In genomic region chr6:51173620-51174442, GRCm38 (mm10) we compare ENCODE assay signal across 8 mouse cellular contexts.
DNase-seq lines count a peak whose midpoint lies in the region; ATAC-seq and TF ChIP-seq lines count a peak whose summit lies in the region.

No protein-coding gene starts in this region.

- TF ChIP-seq EP300 in heart, postnatal 0 days (IDR thresholded peaks at IDR 0.05; ENCODE audit: low read depth): no peak

- H3K4me1 ChIP-seq in G1E (ENCODE audit: insufficient read depth, low read depth, low read length): peaks cover 50% of the 10 kb centered on the region
- peaks cover 11% of the 10 kb centered on the region; the same call in 1 of the 2 replicates for H3K4me1 ChIP-seq in heart, postnatal 0 days (ENCODE audit: control insufficient read depth, insufficient read depth)
- peaks cover 10% of the 10 kb centered on the region for H3K4me1 ChIP-seq in liver, embryonic 16.5 days (ENCODE audit: control insufficient read depth, low read depth, low read length)

- H3K9ac ChIP-seq in heart, postnatal 0 days (replicated peaks; ENCODE audit: low read depth, low read length): peak overlapping the region; percentile 42
- no peak overlapping the region for H3K9ac ChIP-seq in liver, embryonic 16.5 days (ENCODE audit: low read depth, low read length)

- ATAC-seq in G1E (ENCODE audit: extremely low read depth, insufficient number of reproducible peaks, low FRiP score, poor library complexity, severe bottlenecking): no peak
- no peak for ATAC-seq in heart, postnatal 0 days (ENCODE audit: insufficient read depth, low read depth)
- ATAC-seq in liver, embryonic 16.5 days (ENCODE audit: low read depth): no peak

- intact Hi-C loops in left cerebral cortex, postnatal 36 days (cut with DNase I): loop anchor here (5.0 to 10.0 kb wide), 2 partner anchors 1091 to 1143 kb away; partner anchors contain the start of gene Hoxa13

- no peaks in the 10 kb centered on the region for H3K27me3 ChIP-seq in G1E (ENCODE audit: insufficient read depth, low read length)
- H3K27me3 ChIP-seq in heart, postnatal 0 days (ENCODE audit: control insufficient read depth, insufficient read depth, low read length): peaks cover 46% of the 10 kb centered on the region
- H3K27me3 ChIP-seq in liver, embryonic 16.5 days (ENCODE audit: control insufficient read depth, insufficient read depth, low read depth, low read length): peaks cover 80% of the 10 kb centered on the region

- peak overlapping the region; percentile 79 for H3K27ac ChIP-seq in heart, postnatal 0 days (ENCODE audit: low read depth)
- H3K27ac ChIP-seq in liver, embryonic 16.5 days (ENCODE audit: low read length): no peak overlapping the region

- no peaks in the 10 kb centered on the region for H3K9me3 ChIP-seq in G1E (replicated peaks)
- no peaks in the 10 kb centered on the region for H3K9me3 ChIP-seq in heart, postnatal 0 days (replicated peaks; ENCODE audit: control insufficient read depth, low read length)
- no peaks in the 10 kb centered on the region; the same call in 1 of the 2 replicates for H3K9me3 ChIP-seq in liver, embryonic 16.5 days (replicated peaks; ENCODE audit: control insufficient read depth, low read length)

- peak overlapping the region; percentile 70 for H3K4me3 ChIP-seq in G1E (ENCODE audit: low read depth, low read length)
- peak overlapping the region; percentile 48 for H3K4me3 ChIP-seq in heart, postnatal 0 days (ENCODE audit: low read depth, low read length)
- peak overlapping the region; percentile 41 for H3K4me3 ChIP-seq in liver, embryonic 16.5 days (ENCODE audit: low read depth, low read length)

- WGBS in heart, postnatal 0 days: 5% methylated on average over 28 of the region's 28 CpGs
- WGBS in liver, embryonic 16.5 days (ENCODE audit: insufficient replicate concordance): under 1% methylated on average over 28 of the region's 28 CpGs

- DNase-seq in 3T3-L1 (ENCODE audit: low read depth, low spot score) (peak; percentile 60), G1E (ENCODE audit: low spot score) (no peak)
- DNase-seq in heart, postnatal 0 days (ENCODE audit: low spot score): no peak
- no peak for DNase-seq in frontal cortex, postnatal 14 days (ENCODE audit: low spot score in 2 of 2)
- no peak for DNase-seq in cerebellum, postnatal 14 days
- no peak for DNase-seq in left cerebral cortex, postnatal 36 days (ENCODE audit: low spot score in 2 of 2)
- no peak for DNase-seq in Muller cell, postnatal 12 days (ENCODE audit: inconsistent ontology term)

- peak overlapping the region; percentile 78 for H3K4me2 ChIP-seq in heart, postnatal 0 days (ENCODE audit: low read depth, low read length)
- H3K4me2 ChIP-seq in liver, embryonic 16.5 days (ENCODE audit: low read depth, low read length): peak overlapping the region; percentile 57

- TF ChIP-seq CTCF in G1E (IDR thresholded peaks at IDR 0.05; ENCODE audit: low read depth, low read length): no peak
- no peak for TF ChIP-seq CTCF in heart, postnatal 0 days (IDR thresholded peaks at IDR 0.05; ENCODE audit: low read depth)

- no peaks in the 10 kb centered on the region for H3K36me3 ChIP-seq in G1E (replicated peaks)
- no peaks in the 10 kb centered on the region for H3K36me3 ChIP-seq in heart, postnatal 0 days (replicated peaks; ENCODE audit: control insufficient read depth, insufficient read depth, low read length)
- no peaks in the 10 kb centered on the region for H3K36me3 ChIP-seq in liver, embryonic 16.5 days (ENCODE audit: control insufficient read depth, insufficient read depth)
